Comparison of ENCODE assay signal across 8 mouse cellular contexts in the genomic region with DNA sequence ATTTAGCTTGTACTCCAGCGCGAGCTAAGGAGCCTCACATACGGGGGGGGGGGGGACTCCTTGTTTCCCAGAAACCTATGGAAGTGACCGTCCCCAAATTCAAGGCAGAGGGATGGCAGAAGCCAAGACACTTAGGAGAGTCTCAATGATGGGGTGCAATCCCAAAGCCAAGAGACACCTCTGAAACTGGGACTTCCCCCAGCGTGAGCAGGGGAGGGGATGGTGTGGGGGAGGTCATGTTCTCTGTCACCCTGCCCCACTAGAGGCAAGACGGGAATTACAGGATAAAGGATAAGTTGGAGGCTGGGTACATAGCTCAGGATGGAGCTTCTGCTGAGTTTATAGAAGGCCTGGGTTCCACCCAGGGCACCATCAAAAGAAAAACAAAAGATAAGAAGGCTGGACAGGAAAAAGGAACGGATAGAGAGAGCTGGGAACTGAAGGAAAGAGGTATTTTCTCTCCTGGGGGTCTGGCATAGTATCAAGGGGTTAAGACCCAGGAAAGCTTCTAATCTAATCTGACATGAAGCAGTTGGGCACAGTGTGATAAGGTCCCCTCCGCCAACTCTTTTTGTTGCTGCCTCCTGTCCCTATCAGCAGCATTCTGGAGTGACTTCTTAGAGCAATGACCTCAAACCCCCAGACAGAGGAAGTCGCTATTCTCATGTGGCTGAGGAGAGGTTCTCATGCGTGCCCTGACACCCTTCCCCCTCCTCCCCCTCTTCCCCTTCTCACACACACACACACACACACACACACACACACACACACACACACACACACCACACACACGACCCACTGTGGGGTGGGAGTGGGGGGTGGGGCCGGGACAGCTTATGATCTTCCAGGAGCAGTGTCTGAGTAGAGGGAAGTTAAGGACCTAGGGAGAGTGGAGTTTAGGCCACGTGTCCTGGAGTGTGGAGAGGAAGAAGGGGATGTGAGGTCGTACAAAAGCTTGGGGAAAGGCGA. TPM values are rescaled to one million over a fixed set of nuclear protein-coding genes. Genes with fewer than 3 reads are reported as not detected.
DNase-seq lines count a peak whose midpoint lies in the region; ATAC-seq and TF ChIP-seq lines count a peak whose summit lies in the region.

No protein-coding gene starts in this region.

- H3K4me3 ChIP-seq in spleen, adult 2 months (ENCODE audit: extremely low read depth, insufficient read depth, insufficient read length) = peak overlapping the region; percentile 25; the same call in 1 of the 2 replicates
- no peak overlapping the region for H3K4me3 ChIP-seq in lung, postnatal 0 days (ENCODE audit: low read depth, low read length)

- no peaks in the 10 kb centered on the region for H3K27me3 ChIP-seq in spleen, adult 2 months (ENCODE audit: control insufficient read depth, insufficient read depth, low read length)
- H3K27me3 ChIP-seq in lung, postnatal 0 days (replicated peaks; ENCODE audit: insufficient read depth, low read length) = peaks cover 26% of the 10 kb centered on the region; the same call in 1 of the 2 replicates

- no peak for TF ChIP-seq CTCF in spleen, adult 2 months (IDR thresholded peaks at IDR 0.05; ENCODE audit: extremely low read depth, insufficient read depth, insufficient read length, insufficient replicate concordance)
- peak; percentile 12; the same call in 1 of the 2 replicates for TF ChIP-seq CTCF in lung, postnatal 0 days (IDR thresholded peaks at IDR 0.05)

- peaks cover 66% of the 10 kb centered on the region for H3K4me1 ChIP-seq in spleen, adult 2 months (ENCODE audit: control insufficient read depth, insufficient read depth, insufficient read length)
- H3K4me1 ChIP-seq in lung, postnatal 0 days (ENCODE audit: insufficient read depth, low read depth, low read length) = peaks cover 41% of the 10 kb centered on the region

- no peak; the same call in 1 of the 2 replicates for TF ChIP-seq POLR2A in spleen, adult 2 months (IDR thresholded peaks at IDR 0.05; ENCODE audit: low read depth, low read length)

- H3K4me2 ChIP-seq in lung, postnatal 0 days (replicated peaks; ENCODE audit: low read depth, low read length) = peak overlapping the region; percentile 20; the same call in 1 of the 2 replicates

- peak; percentile 23 for ATAC-seq in lung, postnatal 0 days

- DNase-seq in cerebellum, postnatal 10 days = peak; percentile 51 to 63
- DNase-seq in cerebellum, postnatal 25 days = no peak
- peak; percentile 72 to 84 for DNase-seq in spleen, adult 2 months (ENCODE audit: low read depth in 1 of 2, low spot score in 2 of 2)
- DNase-seq in spleen, adult 12 weeks (ENCODE audit: low spot score) = no peak
- peak; percentile 50 for DNase-seq in lung, postnatal 0 days (ENCODE audit: low spot score)
- DNase-seq in thymus, postnatal 4 days = peak; percentile 67
- DNase-seq in adrenal gland, postnatal 4 days (ENCODE audit: low spot score in 2 of 2) = no peak
- DNase-seq in ovary, adult 18-20 months (ENCODE audit: low spot score) = no peak

- TF ChIP-seq EP300 in lung, postnatal 0 days (IDR thresholded peaks at IDR 0.05) = peak; percentile 48; the same call in 1 of the 2 replicates

- H3K9ac ChIP-seq in lung, postnatal 0 days (replicated peaks; ENCODE audit: low read depth) = no peak overlapping the region

- H3K27ac ChIP-seq in spleen, adult 2 months (ENCODE audit: insufficient read depth, low read length) = peak overlapping the region; percentile 90
- peak overlapping the region; percentile 4; the same call in 1 of the 2 replicates for H3K27ac ChIP-seq in lung, postnatal 0 days (ENCODE audit: low read length)

- 3% methylated on average over 15 of the region's 15 CpGs for WGBS in spleen, adult 2 months
- WGBS in lung, postnatal 0 days = 17% methylated on average over 15 of the region's 15 CpGs

- H3K36me3 ChIP-seq in spleen, adult 2 months (ENCODE audit: control insufficient read depth, insufficient read depth, low read length) = peaks cover 17% of the 10 kb centered on the region
- H3K36me3 ChIP-seq in lung, postnatal 0 days (ENCODE audit: insufficient read depth, low read length) = no peaks in the 10 kb centered on the region

- no peaks in the 10 kb centered on the region for H3K9me3 ChIP-seq in lung, postnatal 0 days (ENCODE audit: low read length)

RNA-seq across cellular contexts. Expression of gene Gngt2, which starts 2.0 kb away (rescaled TPM):
- 28.3 and 30.4 TPM in 2 replicates for polyA plus RNA-seq in spleen, adult 2 months (2012; rRNA removed)
- 62.5 and 75.9 TPM in 2 replicates for polyA plus RNA-seq in lung, postnatal 0 days (2015; fragmentation: Nextera tagmentation; extraction: Ambion mirVana)
- 10 to 100 TPM; 17.2 to 23.1 TPM for total RNA-seq in adrenal gland, postnatal 4 days (2021)

RNA-seq across cellular contexts. Expression of gene Abi3, which starts 7.2 kb away (rescaled TPM):
- polyA plus RNA-seq in spleen, adult 2 months (2012; rRNA removed) = 166 and 238 TPM in 2 replicates
- polyA plus RNA-seq in lung, postnatal 0 days (2015; fragmentation: Nextera tagmentation; extraction: Ambion mirVana) = 29.4 and 33.3 TPM in 2 replicates
- 10 to 100 TPM; 18.6 to 18.8 TPM for total RNA-seq in adrenal gland, postnatal 4 days (2021)

RNA-seq across cellular contexts. Expression of gene Phospho1, which starts 10.7 kb away (rescaled TPM):
- polyA plus RNA-seq in spleen, adult 2 months (2012; rRNA removed) = 34.5 and 42.5 TPM in 2 replicates
- 1.3 and 1.6 TPM in 2 replicates for polyA plus RNA-seq in lung, postnatal 0 days (2015; fragmentation: Nextera tagmentation; extraction: Ambion mirVana)
- total RNA-seq in adrenal gland, postnatal 4 days (2021) = 10 to 100 TPM; 25.5 to 26.0 TPM

Comparison
In these comparisons a context has a peak if more than half of its experiments do, and no peak if none do; other contexts are left out.
1. DNase-seq: peak in cerebellum, postnatal 10 days (2 of 2), spleen, adult 2 months (2 of 2), lung, postnatal 0 days (single experiment) and thymus, postnatal 4 days (single experiment); none in cerebellum, postnatal 25 days (0 of 2), spleen, adult 12 weeks (single experiment), adrenal gland, postnatal 4 days (0 of 2) and ovary, adult 18-20 months (single experiment).
2. RNA of gene Phospho1, which starts 10.7 kb away (polyA plus RNA-seq): 34.5 to 42.5 TPM in spleen, adult 2 months; 1.3 to 1.6 TPM in lung, postnatal 0 days; every median in the first group is over 10 times any median in the second.